Mouse (Mus musculus) MEL (cell line): ENCODE results near the gene Anks1. TPM values are rescaled to one million over a fixed set of nuclear protein-coding genes. Genes with fewer than 3 reads are reported as not detected.

ENCODE experiments used
- DNase-seq: peaks from one replicate; pipeline ENCODE4 v3.0.0; 2011; ENCODE audit warnings: low read depth, low spot score
- H3K27ac ChIP-seq: 2 replicates; pipeline ENCODE4 v1.5.1; 2012; ENCODE audit warnings: low read depth, mild to moderate bottlenecking, control low read depth, low read length, moderate library complexity; ENCODE audit not compliant: control insufficient read depth
- H3K27me3 ChIP-seq, 2 experiments: fragments of 150-350 bp in 1 of 2; sonication (generic) in 1 of 2; 2 replicates each; pipeline ENCODE4 v1.6.1; 2012; ENCODE audit warnings: low read length in 2 of 2, mild to moderate bottlenecking in 2 of 2, improper control_type of control experiment in 1 of 2, moderate library complexity in 1 of 2; ENCODE audit not compliant: insufficient read depth in 2 of 2, control insufficient read depth in 1 of 2
- H3K36me3 ChIP-seq, 2 experiments: 2 replicates each; pipeline ENCODE4 v1.6.1; 2012 to 2014; ENCODE audit warnings: low read length in 2 of 2, improper control_type of control experiment in 1 of 2, inconsistent platforms in 1 of 2, mild to moderate bottlenecking in 1 of 2; ENCODE audit not compliant: insufficient read depth in 2 of 2, control insufficient read depth in 1 of 2
- H3K4me1 ChIP-seq, 2 experiments: fragments of 150-350 bp in 1 of 2; sonication (generic) in 1 of 2; 2 replicates each; pipeline ENCODE4 v1.6.1; 2012; ENCODE audit warnings: low read length in 2 of 2, improper control_type of control experiment in 1 of 2, mild to moderate bottlenecking in 1 of 2; ENCODE audit not compliant: insufficient read depth in 2 of 2, control insufficient read depth in 1 of 2
- H3K4me3 ChIP-seq, 2 experiments: fragments of 150-350 bp in 1 of 2; sonication (generic) in 1 of 2; 2 replicates each; pipeline ENCODE4 v1.5.1; 2012; ENCODE audit warnings: low read depth in 2 of 2, low read length in 2 of 2, mild to moderate bottlenecking in 2 of 2, moderate library complexity in 2 of 2, control low read depth in 1 of 2, improper control_type of control experiment in 1 of 2; ENCODE audit not compliant: control insufficient read depth in 1 of 2, insufficient read depth in 1 of 2
- H3K79me2 ChIP-seq: 2 replicates; pipeline ENCODE4 v1.6.1; 2012; ENCODE audit warnings: mild to moderate bottlenecking, low read length, moderate library complexity; ENCODE audit not compliant: control insufficient read depth, poor library complexity, insufficient read depth
- H3K9ac ChIP-seq: 2 replicates; pipeline ENCODE4 v1.6.1; 2012; ENCODE audit warnings: low read depth, mild to moderate bottlenecking, control low read depth, low read length, moderate library complexity; ENCODE audit not compliant: control insufficient read depth, poor library complexity, severe bottlenecking
- H3K9me3 ChIP-seq: fragments of 150-350 bp; sonication (generic); replicated peaks from 2 replicates; pipeline ENCODE4 v1.6.1; 2012; ENCODE audit warnings: mild to moderate bottlenecking, low read length, improper control_type of control experiment, moderate library complexity; ENCODE audit not compliant: insufficient read depth
- CTCF ChIP-seq, 3 experiments: IDR thresholded peaks in 2 of 3; conservative IDR thresholded peaks in 1 of 3; 2 replicates each; pipeline ENCODE4 v1.5.1; 2011 to 2012; ENCODE audit warnings: low read length in 3 of 3, low read depth in 2 of 3, mild to moderate bottlenecking in 2 of 3, improper control_type of control experiment in 1 of 3, inconsistent platforms in 1 of 3, mixed read lengths in 1 of 3, moderate library complexity in 1 of 3; ENCODE audit not compliant: control insufficient read depth in 1 of 3, insufficient read depth in 1 of 3, poor library complexity in 1 of 3, severe bottlenecking in 1 of 3
- EP300 ChIP-seq, 2 experiments: IDR thresholded peaks; 2 replicates each; pipeline ENCODE4 v1.6.1; 2011; ENCODE audit warnings: improper control_type of control experiment in 2 of 2, low read length in 2 of 2, low read depth in 1 of 2, mild to moderate bottlenecking in 1 of 2
- HCFC1 ChIP-seq: IDR thresholded peaks from 2 replicates; pipeline ENCODE4 v1.6.1; 2012; ENCODE audit warnings: low read depth, mild to moderate bottlenecking, inconsistent platforms, low read length, improper control_type of control experiment, moderate library complexity
- KAT2A ChIP-seq: conservative IDR thresholded peaks from 2 replicates; pipeline ENCODE4 v1.6.1; 2012; ENCODE audit warnings: low read depth, low read length, improper control_type of control experiment, inconsistent platforms
- MAZ ChIP-seq: IDR thresholded peaks from 2 replicates; pipeline ENCODE4 v1.6.1; 2012; ENCODE audit warnings: low read depth, mild to moderate bottlenecking, inconsistent platforms, low read length, improper control_type of control experiment
- MXI1 ChIP-seq: IDR thresholded peaks from 2 replicates; pipeline ENCODE4 v1.6.1; 2011; ENCODE audit warnings: mild to moderate bottlenecking, low read depth, low read length, improper control_type of control experiment
- NELFE ChIP-seq: IDR thresholded peaks from 2 replicates; pipeline ENCODE4 v1.6.1; 2011; ENCODE audit warnings: low read depth, low read length, improper control_type of control experiment
- RAD21 ChIP-seq: IDR thresholded peaks from 2 replicates; pipeline ENCODE4 v1.6.1; 2011; ENCODE audit warnings: mild to moderate bottlenecking, low read depth, low read length, improper control_type of control experiment
- RCOR1 ChIP-seq: IDR thresholded peaks from 2 replicates; pipeline ENCODE4 v1.6.1; 2012; ENCODE audit warnings: low read depth, mild to moderate bottlenecking, inconsistent platforms, low read length, improper control_type of control experiment
- SIN3A ChIP-seq: IDR thresholded peaks from 2 replicates; pipeline ENCODE4 v1.6.1; 2012; ENCODE audit warnings: low read length, improper control_type of control experiment, inconsistent platforms
- SMC3 ChIP-seq: IDR thresholded peaks from 2 replicates; pipeline ENCODE4 v1.6.1; 2011; ENCODE audit warnings: low read depth, low read length, improper control_type of control experiment
- TBP ChIP-seq: IDR thresholded peaks from 2 replicates; pipeline ENCODE4 v1.8.0; 2011; ENCODE audit warnings: low read depth, low read length, improper control_type of control experiment
- ZC3H11A ChIP-seq: IDR thresholded peaks from 2 replicates; pipeline ENCODE4 v1.6.1; 2012; ENCODE audit warnings: low read depth, mild to moderate bottlenecking, inconsistent platforms, low read length, improper control_type of control experiment
- ZMIZ1 ChIP-seq: IDR thresholded peaks from 2 replicates; pipeline ENCODE4 v1.6.1; 2012; ENCODE audit warnings: low read depth, mild to moderate bottlenecking, inconsistent platforms, low read length, improper control_type of control experiment, moderate library complexity
- polyA plus RNA-seq, 2 experiments: library from polyadenylated mRNA; stranded (reverse) in 1 of 2; unstranded in 1 of 2; fragments of >175 nt in 1 of 2; fragments of >200 nt in 1 of 2; gene quantifications; 2 replicates each; pipeline versions ENCODE4 v1.2.1 to v1.2.4; 2012; ENCODE audit warnings: low replicate concordance in 2 of 2, low read depth in 1 of 2; ENCODE audit not compliant: insufficient read length in 2 of 2, insufficient read depth in 1 of 2, missing spikeins in 1 of 2
- total RNA-seq: library from RNA; depleted of rRNA; stranded (reverse); fragments of 300-350 nt; gene quantifications from 2 replicates; pipeline ENCODE4 v1.2.3, GENCODE M21; 2012

Anks1 gene
- total and polyA plus RNA-seq, 3 experiments, result 11.9 to 15.9 TPM; not detected in 1

DNA sequence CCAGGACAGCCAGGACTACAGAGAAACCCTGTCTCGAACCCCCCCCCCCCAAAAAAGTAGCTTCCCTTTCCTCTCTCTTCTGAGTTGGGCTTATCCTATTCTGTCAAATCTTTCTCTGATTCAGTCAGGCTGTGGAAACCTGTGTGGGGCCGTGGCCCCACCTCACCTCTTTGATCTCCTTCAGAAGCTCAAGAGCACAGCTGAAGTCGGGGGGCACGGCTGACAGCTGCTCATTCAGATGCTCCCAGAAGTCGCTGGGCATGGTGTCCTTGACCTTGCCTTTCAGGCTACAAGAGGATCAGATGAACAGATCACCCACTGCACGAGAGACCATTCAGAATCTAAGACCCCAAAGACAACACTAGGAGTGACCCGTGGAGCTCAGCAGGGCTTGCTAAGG lies 165.4 kb downstream of the Anks1 start:
- no peak for TF ChIP-seq NELFE
- no peak for TF ChIP-seq SMC3
- Histone ChIP-seq H3K4me1 (no peaks in the 10 kb centered on the region), H3K36me3 (no peaks in the 10 kb centered on the region), H3K27ac (no peak overlapping the region), H3K9me3 (no peaks in the 10 kb centered on the region), H3K4me3 (no peak overlapping the region), H3K9ac (no peak overlapping the region), H3K27me3 (no peaks in the 10 kb centered on the region), H3K79me2 (no peaks in the 10 kb centered on the region)
- no peak for DNase-seq

DNA sequence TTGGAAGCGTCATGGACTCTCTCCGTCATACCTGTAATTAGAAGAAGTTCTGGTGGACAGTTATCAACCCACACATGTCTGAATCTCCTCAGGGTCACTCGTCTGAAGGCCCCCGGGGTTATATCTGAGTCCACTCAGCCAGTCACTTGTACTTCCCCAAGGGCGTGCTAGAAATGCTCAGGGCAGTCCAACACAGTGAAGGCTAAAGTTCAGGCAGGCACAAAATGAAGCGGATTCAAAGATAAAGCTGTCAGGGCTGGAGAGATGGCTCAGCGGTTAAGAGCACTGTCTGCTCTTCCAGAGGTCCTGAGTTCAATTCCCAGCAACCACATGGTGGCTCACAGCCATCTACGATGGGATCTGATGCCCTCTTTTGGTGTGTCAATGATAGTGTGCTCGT lies 168.9 kb downstream of the Anks1 start:
- peaks cover 0 to 12% of the 10 kb centered on the region in 2 experiments; a peak in 2 of 4 replicates for H3K4me1 ChIP-seq
- H3K27ac ChIP-seq, result 0 out of 2 replicates have a peak overlapping the region, but pooled peaks have one; percentile 16
- H3K9ac ChIP-seq, result no peak overlapping the region; the same call in 1 of the 2 replicates
- DNase-seq, result peak; percentile 51
- H3K79me2 ChIP-seq, result no peaks in the 10 kb centered on the region
- peak; percentile 98 for TF ChIP-seq TBP
- no peak for TF ChIP-seq MAZ
- no peak for TF ChIP-seq EP300 (IDR thresholded peaks at IDR 0.05; ENCODE audit: low read depth in 1 of 2, low read length in 2 of 2)
- TF ChIP-seq RCOR1, result no peak
- H3K4me3 ChIP-seq, result peak overlapping the region in 1 of 2 experiments; percentile 28; a peak in 2 of 4 replicates
- no peaks in the 10 kb centered on the region for H3K27me3 ChIP-seq
- no peaks in the 10 kb centered on the region; a peak in 1 of 4 replicates for H3K36me3 ChIP-seq
- H3K9me3 ChIP-seq, result no peaks in the 10 kb centered on the region

DNA sequence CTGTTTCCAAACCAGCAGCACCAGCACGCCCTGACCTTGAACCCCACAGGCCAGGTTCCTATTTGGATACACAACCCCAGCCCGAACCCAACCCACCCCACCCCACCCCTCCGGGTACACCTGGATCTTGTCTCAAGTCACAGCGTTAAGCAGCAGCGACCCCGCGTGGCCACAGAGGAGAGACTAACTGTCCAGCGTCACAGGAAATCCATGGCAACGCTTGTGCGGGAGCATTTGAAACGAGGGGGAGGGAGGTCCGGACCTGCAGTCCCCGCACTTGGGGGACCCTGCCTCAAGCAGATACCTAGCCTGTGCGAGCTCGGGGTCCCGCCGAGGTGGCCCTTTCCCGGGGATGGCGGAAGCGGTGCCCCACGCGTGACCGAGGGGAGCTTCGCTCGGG lies 170.5 kb downstream of the Anks1 start:
- peak; percentile 91 for DNase-seq
- no peaks in the 10 kb centered on the region for H3K27me3 ChIP-seq
- H3K79me2 ChIP-seq, result no peaks in the 10 kb centered on the region
- no peak for TF ChIP-seq ZMIZ1
- TF ChIP-seq KAT2A, result no peak
- peak; percentile 96 for TF ChIP-seq SIN3A
- peak; percentile 27; the same call in 1 of the 2 replicates for TF ChIP-seq HCFC1
- peak; percentile 64 for TF ChIP-seq MXI1
- peak; percentile 62 to 95 (median 87) for TF ChIP-seq CTCF (IDR thresholded peaks at IDR 0.05 in 2 of 3, conservative IDR thresholded peaks at IDR 0.05 in 1 of 3; ENCODE audit: control insufficient read depth in 1 of 3, insufficient read depth in 1 of 3, low read depth in 2 of 3, low read length in 3 of 3, poor library complexity in 1 of 3, severe bottlenecking in 1 of 3)
- TF ChIP-seq ZC3H11A, result peak; percentile 65
- peak; percentile 78 for TF ChIP-seq SMC3
- peak; percentile 68; the same call in 1 of the 2 replicates for TF ChIP-seq MAZ
- peak; percentile 82 for TF ChIP-seq RAD21
- H3K36me3 ChIP-seq, result no peaks in the 10 kb centered on the region; a peak in 1 of 4 replicates
- peak overlapping the region; percentile 80 for H3K9ac ChIP-seq
- no peaks in the 10 kb centered on the region for H3K9me3 ChIP-seq
- no peak overlapping the region for H3K27ac ChIP-seq
- H3K4me1 ChIP-seq, result peaks cover 0 to 14% of the 10 kb centered on the region in 2 experiments; a peak in 2 of 4 replicates
- peak overlapping the region; percentile 66 to 86 for H3K4me3 ChIP-seq
